Mouse (Mus musculus): Measurements from ENCODE around the gene Slc22a15.

Gene Slc22a15

GRCm38 (mm10) chr3:101923843-101924740, at the start of gene Slc22a15:
Slc22a15 (minus strand) TSS chr3:101924453.
- peak; percentile 67 for DNase-seq (ENCODE audit: low spot score)

- DNase-seq (ENCODE audit: low spot score), result peak; percentile 77
Observed at GRCm38 (mm10) chr3:101966825-101967558, 42.7 kb upstream of the Slc22a15 start.

- DNase-seq (ENCODE audit: low spot score), result no peak
Observed at GRCm38 (mm10) chr3:101964352-101964751, 40.1 kb upstream of the Slc22a15 start.

GRCm38 (mm10) chr3:101963501-101963900, 39.2 kb upstream of the Slc22a15 start:
- DNase-seq (ENCODE audit: low spot score), result peak; percentile 71

GRCm38 (mm10) chr3:101961146-101961835, 37.0 kb upstream of the Slc22a15 start:
- no peak for DNase-seq (ENCODE audit: low spot score)

- no peak for DNase-seq (ENCODE audit: low spot score)
Observed at GRCm38 (mm10) chr3:101958047-101958446, 33.8 kb upstream of the Slc22a15 start.

GRCm38 (mm10) chr3:101953506-101953905, 29.3 kb upstream of the Slc22a15 start:
- DNase-seq (ENCODE audit: low spot score), result no peak

GRCm38 (mm10) chr3:101952577-101952976, 28.3 kb upstream of the Slc22a15 start:
- DNase-seq (ENCODE audit: low spot score), result no peak

GRCm38 (mm10) chr3:101948572-101948971, 24.3 kb upstream of the Slc22a15 start:
- DNase-seq (ENCODE audit: low spot score), result no peak

GRCm38 (mm10) chr3:101947250-101947649, 23.0 kb upstream of the Slc22a15 start:
- DNase-seq (ENCODE audit: low spot score), result no peak

GRCm38 (mm10) chr3:101945257-101945656, 21.0 kb upstream of the Slc22a15 start:
- DNase-seq (ENCODE audit: low spot score), result no peak

GRCm38 (mm10) chr3:101940418-101940817, 16.2 kb upstream of the Slc22a15 start:
- DNase-seq (ENCODE audit: low spot score), result no peak

- DNase-seq (ENCODE audit: low spot score), result no peak
Observed at GRCm38 (mm10) chr3:101939865-101940264, 15.6 kb upstream of the Slc22a15 start.

GRCm38 (mm10) chr3:101939152-101939551, 14.9 kb upstream of the Slc22a15 start:
- DNase-seq (ENCODE audit: low spot score), result no peak

- DNase-seq (ENCODE audit: low spot score), result no peak
Observed at GRCm38 (mm10) chr3:101936369-101936768, 12.1 kb upstream of the Slc22a15 start.

- DNase-seq (ENCODE audit: low spot score), result no peak
Observed at GRCm38 (mm10) chr3:101933820-101934219, 9.6 kb upstream of the Slc22a15 start.

GRCm38 (mm10) chr3:101929105-101929876, 5.0 kb upstream of the Slc22a15 start:
- DNase-seq (ENCODE audit: low spot score), result peak; percentile 44

- no peak for DNase-seq (ENCODE audit: low spot score)
Observed at GRCm38 (mm10) chr3:101926636-101927035, 2.4 kb upstream of the Slc22a15 start.

GRCm38 (mm10) chr3:101925663-101926062, 1.4 kb upstream of the Slc22a15 start:
- DNase-seq (ENCODE audit: low spot score), result peak; percentile 42

- no peak for DNase-seq (ENCODE audit: low spot score)
Observed at GRCm38 (mm10) chr3:101922366-101922765, 1.9 kb downstream of the Slc22a15 start.

- DNase-seq (ENCODE audit: low spot score), result no peak
Observed at GRCm38 (mm10) chr3:101918526-101918925, 5.7 kb downstream of the Slc22a15 start.

GRCm38 (mm10) chr3:101917665-101918064, 6.6 kb downstream of the Slc22a15 start:
- no peak for DNase-seq (ENCODE audit: low spot score)
